Mouse (Mus musculus): ENCODE measurements around the gene Ankrd10. TPM values are rescaled to one million over a fixed set of nuclear protein-coding genes. Genes with fewer than 3 reads are reported as not detected.

Gene Ankrd10
- polyA plus RNA-seq, 1 experiment from 2014 or later, result 86.0 TPM

- DNase-seq (ENCODE audit: low spot score) (no peak), ATAC-seq (replicated peaks; ENCODE audit: low FRiP score) (no peak)
- Histone ChIP-seq H3K27ac (ENCODE audit: low read depth, low read length) (no peak overlapping the region), H3K4me3 (ENCODE audit: low read depth, low read length) (no peak overlapping the region), H3K9me3 (ENCODE audit: control insufficient read depth, low read length) (no peaks in the 10 kb centered on the region), H3K36me3 (ENCODE audit: control insufficient read depth, insufficient read depth, low read length) (peaks cover 43% of the 10 kb centered on the region), H3K4me1 (replicated peaks; ENCODE audit: control insufficient read depth, insufficient read depth, low read length) (no peaks in the 10 kb centered on the region), H3K9ac (ENCODE audit: low read depth, low read length) (no peak overlapping the region), H3K27me3 (replicated peaks; ENCODE audit: control insufficient read depth, insufficient read depth, low read length) (no peaks in the 10 kb centered on the region), H3K4me2 (no peak overlapping the region)
- 77% methylated on average over 4 of the region's 4 CpGs for WGBS
Measured at GRCm38 (mm10) chr8:11625084-11625483, 10.5 kb downstream of the Ankrd10 start.

DNA sequence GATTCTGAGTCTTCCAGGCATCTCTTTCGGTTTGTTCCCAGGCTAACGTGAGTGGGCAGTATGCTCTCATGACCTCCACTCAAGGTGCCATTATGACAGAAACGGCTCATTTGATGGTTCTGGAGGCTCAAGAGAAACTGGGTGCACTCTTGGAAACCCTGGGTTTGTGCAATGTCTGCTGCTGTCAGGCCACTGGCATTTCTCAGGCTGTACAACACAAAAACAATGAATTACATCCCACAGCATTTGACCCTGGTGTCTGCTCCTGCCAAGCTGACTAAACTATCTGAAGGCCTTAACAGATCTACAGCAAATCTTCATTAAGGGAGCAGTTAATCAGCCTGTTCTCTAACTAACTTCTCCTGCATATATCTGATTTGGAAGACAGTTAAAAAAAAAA is 16.5 kb downstream of the Ankrd10 start:
- ATAC-seq (replicated peaks; ENCODE audit: low FRiP score), result no peak

DNA sequence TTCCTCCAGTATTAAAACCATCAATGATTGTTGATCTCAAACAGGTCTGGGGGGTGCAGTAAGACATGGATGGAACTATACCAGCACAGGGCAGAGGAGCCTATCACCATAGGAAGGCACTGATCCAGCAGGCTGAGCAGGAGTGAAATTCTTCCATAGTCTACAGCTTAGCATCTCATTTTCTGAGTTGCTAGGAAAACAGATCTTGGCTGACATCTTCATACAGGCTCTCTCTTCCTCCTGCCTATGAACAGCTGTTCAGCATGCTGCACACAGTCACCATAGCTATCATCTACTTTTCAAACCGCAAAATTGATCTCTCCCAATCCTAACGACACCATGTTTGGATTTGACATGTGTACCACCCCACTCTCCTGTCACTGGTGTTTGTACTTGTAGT is 17.5 kb downstream of the Ankrd10 start:
- Histone ChIP-seq H3K27ac (ENCODE audit: low read depth, low read length) (no peak overlapping the region), H3K27me3 (replicated peaks; ENCODE audit: control insufficient read depth, insufficient read depth, low read length) (no peaks in the 10 kb centered on the region), H3K9ac (ENCODE audit: low read depth, low read length) (no peak overlapping the region), H3K36me3 (ENCODE audit: control insufficient read depth, insufficient read depth, low read length) (peaks cover 45% of the 10 kb centered on the region), H3K9me3 (ENCODE audit: control insufficient read depth, low read length) (no peaks in the 10 kb centered on the region), H3K4me2 (no peak overlapping the region), H3K4me1 (replicated peaks; ENCODE audit: control insufficient read depth, insufficient read depth, low read length) (no peaks in the 10 kb centered on the region), H3K4me3 (ENCODE audit: low read depth, low read length) (no peak overlapping the region)
- no peak for ATAC-seq (replicated peaks; ENCODE audit: low FRiP score)
- no peak for DNase-seq (ENCODE audit: low spot score)
- WGBS, result 85% methylated on average over 2 of the region's 2 CpGs

More for the DNA sequence above, 16.5 kb downstream of the Ankrd10 start:
- no peaks in the 10 kb centered on the region for H3K4me1 ChIP-seq (replicated peaks; ENCODE audit: control insufficient read depth, insufficient read depth, low read length)
- H3K4me3 ChIP-seq (ENCODE audit: low read depth, low read length), result no peak overlapping the region
- H3K27me3 ChIP-seq (replicated peaks; ENCODE audit: control insufficient read depth, insufficient read depth, low read length), result no peaks in the 10 kb centered on the region
- peaks cover 41% of the 10 kb centered on the region for H3K36me3 ChIP-seq (ENCODE audit: control insufficient read depth, insufficient read depth, low read length)
- no peak overlapping the region for H3K27ac ChIP-seq (ENCODE audit: low read depth, low read length)
- H3K9me3 ChIP-seq (ENCODE audit: control insufficient read depth, low read length), result no peaks in the 10 kb centered on the region
- no peak overlapping the region for H3K9ac ChIP-seq (ENCODE audit: low read depth, low read length)
- DNase-seq (ENCODE audit: low spot score), result no peak
- H3K4me2 ChIP-seq, result no peak overlapping the region
- WGBS, result 90% methylated on average over 3 of the region's 3 CpGs

DNA sequence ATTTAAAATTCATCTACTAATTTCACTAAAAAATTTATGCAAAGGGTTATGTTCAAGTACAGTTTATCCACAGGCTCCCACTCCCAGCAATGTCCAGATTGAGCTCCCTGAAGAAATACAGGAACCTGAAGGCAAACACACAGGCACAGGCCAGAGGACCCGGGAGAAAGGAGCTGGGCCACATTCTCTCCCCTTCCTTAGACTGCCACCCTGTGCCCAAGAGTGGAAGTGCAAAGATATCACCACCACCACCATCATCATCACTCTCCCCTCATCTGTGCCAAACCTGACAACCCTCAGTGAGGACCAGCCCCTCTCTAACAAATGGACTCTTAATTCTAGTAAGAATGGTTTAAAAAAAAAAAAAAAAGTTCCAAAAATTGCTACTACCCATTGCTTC is 19.3 kb downstream of the Ankrd10 start:
- WGBS, result 29% methylated on average over 1 of the region's 1 CpGs

GRCm38 (mm10) chr8:11614126-11614835 is 21.3 kb downstream of the Ankrd10 start:
- no peak overlapping the region for H3K4me2 ChIP-seq
- no peak overlapping the region for H3K9ac ChIP-seq (ENCODE audit: low read depth, low read length)
- no peak overlapping the region for H3K27ac ChIP-seq (ENCODE audit: low read depth, low read length)
- WGBS, result 92% methylated on average over 6 of the region's 6 CpGs
- H3K36me3 ChIP-seq (ENCODE audit: control insufficient read depth, insufficient read depth, low read length), result peaks cover 48% of the 10 kb centered on the region
- no peaks in the 10 kb centered on the region for H3K9me3 ChIP-seq (ENCODE audit: control insufficient read depth, low read length)
- no peaks in the 10 kb centered on the region for H3K27me3 ChIP-seq (replicated peaks; ENCODE audit: control insufficient read depth, insufficient read depth, low read length)
- H3K4me1 ChIP-seq (replicated peaks; ENCODE audit: control insufficient read depth, insufficient read depth, low read length), result no peaks in the 10 kb centered on the region
- DNase-seq (ENCODE audit: low spot score) (no peak), ATAC-seq (replicated peaks; ENCODE audit: low FRiP score) (no peak)
- H3K4me3 ChIP-seq (ENCODE audit: low read depth, low read length), result no peak overlapping the region

More for the DNA sequence above, 19.3 kb downstream of the Ankrd10 start:
- no peak overlapping the region for H3K4me2 ChIP-seq
- no peak overlapping the region for H3K9ac ChIP-seq (ENCODE audit: low read depth, low read length)
- H3K9me3 ChIP-seq (ENCODE audit: control insufficient read depth, low read length), result no peaks in the 10 kb centered on the region
- DNase-seq (ENCODE audit: low spot score), result no peak
- no peak overlapping the region for H3K27ac ChIP-seq (ENCODE audit: low read depth, low read length)
- no peaks in the 10 kb centered on the region for H3K4me1 ChIP-seq (replicated peaks; ENCODE audit: control insufficient read depth, insufficient read depth, low read length)
- ATAC-seq (replicated peaks; ENCODE audit: low FRiP score), result no peak
- peaks cover 55% of the 10 kb centered on the region for H3K36me3 ChIP-seq (ENCODE audit: control insufficient read depth, insufficient read depth, low read length)
- H3K4me3 ChIP-seq (ENCODE audit: low read depth, low read length), result no peak overlapping the region
- H3K27me3 ChIP-seq (replicated peaks; ENCODE audit: control insufficient read depth, insufficient read depth, low read length), result no peaks in the 10 kb centered on the region

- no peak for DNase-seq (ENCODE audit: low spot score)
- H3K27ac ChIP-seq (ENCODE audit: low read depth, low read length), result no peak overlapping the region
- H3K9me3 ChIP-seq (ENCODE audit: control insufficient read depth, low read length), result no peaks in the 10 kb centered on the region
- peaks cover 39% of the 10 kb centered on the region for H3K36me3 ChIP-seq (ENCODE audit: control insufficient read depth, insufficient read depth, low read length)
- no peak for ATAC-seq (replicated peaks; ENCODE audit: low FRiP score)
- H3K9ac ChIP-seq (ENCODE audit: low read depth, low read length), result no peak overlapping the region
- no peak overlapping the region for H3K4me3 ChIP-seq (ENCODE audit: low read depth, low read length)
- H3K4me2 ChIP-seq, result no peak overlapping the region
- H3K27me3 ChIP-seq (replicated peaks; ENCODE audit: control insufficient read depth, insufficient read depth, low read length), result no peaks in the 10 kb centered on the region
- H3K4me1 ChIP-seq (replicated peaks; ENCODE audit: control insufficient read depth, insufficient read depth, low read length), result no peaks in the 10 kb centered on the region
- WGBS, result 92% methylated on average over 9 of the region's 9 CpGs
Measured at GRCm38 (mm10) chr8:11608848-11609247, 26.7 kb downstream of the Ankrd10 start.

- no peak overlapping the region for H3K9ac ChIP-seq (ENCODE audit: low read depth, low read length)
- WGBS, result 41% methylated on average over 14 of the region's 14 CpGs
- DNase-seq (ENCODE audit: low spot score) (peak; percentile 67), ATAC-seq (replicated peaks; ENCODE audit: low FRiP score) (no peak)
- H3K27me3 ChIP-seq (replicated peaks; ENCODE audit: control insufficient read depth, insufficient read depth, low read length), result no peaks in the 10 kb centered on the region
- no peak overlapping the region for H3K27ac ChIP-seq (ENCODE audit: low read depth, low read length)
- no peaks in the 10 kb centered on the region for H3K4me1 ChIP-seq (replicated peaks; ENCODE audit: control insufficient read depth, insufficient read depth, low read length)
- no peak overlapping the region for H3K4me3 ChIP-seq (ENCODE audit: low read depth, low read length)
- H3K9me3 ChIP-seq (ENCODE audit: control insufficient read depth, low read length), result no peaks in the 10 kb centered on the region
- H3K36me3 ChIP-seq (ENCODE audit: control insufficient read depth, insufficient read depth, low read length), result peaks cover 5% of the 10 kb centered on the region; the same call in 1 of the 2 replicates
- no peak overlapping the region for H3K4me2 ChIP-seq
Measured at GRCm38 (mm10) chr8:11602006-11602680, 33.4 kb downstream of the Ankrd10 start.

DNA sequence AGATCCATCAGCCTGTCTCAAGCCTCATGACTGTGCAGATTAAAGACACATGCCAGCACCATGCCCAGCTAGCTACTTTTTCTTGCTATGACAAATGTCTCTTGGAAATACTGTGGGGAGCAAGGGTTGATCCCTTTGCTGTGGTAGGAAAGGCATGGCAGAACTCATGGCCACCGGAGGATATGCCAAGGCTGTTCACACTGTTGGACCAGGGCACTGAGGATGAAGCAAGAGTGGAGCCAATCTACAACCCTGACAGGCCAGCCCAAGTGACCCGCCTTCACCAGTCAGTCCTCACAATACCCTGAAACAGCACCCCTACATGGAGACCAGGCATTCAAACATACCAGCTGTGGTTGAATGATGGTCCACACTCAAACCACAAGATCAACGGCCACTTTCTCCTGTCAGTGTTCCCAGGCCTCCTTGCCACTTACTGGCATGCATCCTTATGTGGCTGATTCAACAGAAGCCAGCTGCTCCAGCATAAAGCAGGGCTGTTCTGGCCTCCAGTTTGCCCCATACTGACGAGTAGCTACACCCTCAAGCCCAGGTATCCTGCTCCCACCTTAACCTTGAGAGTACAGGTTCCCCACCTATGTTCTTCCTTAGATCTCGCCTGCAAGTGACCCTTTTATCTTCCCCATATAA is 35.1 kb downstream of the Ankrd10 start:
- no peaks in the 10 kb centered on the region for H3K27me3 ChIP-seq (replicated peaks; ENCODE audit: control insufficient read depth, insufficient read depth, low read length)
- H3K4me2 ChIP-seq, result no peak overlapping the region
- no peak for ATAC-seq (replicated peaks; ENCODE audit: low FRiP score)
- no peaks in the 10 kb centered on the region for H3K36me3 ChIP-seq (ENCODE audit: control insufficient read depth, insufficient read depth, low read length)
- H3K4me3 ChIP-seq (ENCODE audit: low read depth, low read length), result no peak overlapping the region
- no peaks in the 10 kb centered on the region for H3K4me1 ChIP-seq (replicated peaks; ENCODE audit: control insufficient read depth, insufficient read depth, low read length)
- no peak overlapping the region for H3K27ac ChIP-seq (ENCODE audit: low read depth, low read length)
- no peak for DNase-seq (ENCODE audit: low spot score)
- H3K9me3 ChIP-seq (ENCODE audit: control insufficient read depth, low read length), result no peaks in the 10 kb centered on the region
- WGBS, result 72% methylated on average over 5 of the region's 5 CpGs
- no peak overlapping the region for H3K9ac ChIP-seq (ENCODE audit: low read depth, low read length)

Measured in liver, embryonic 11.5 days (tissue).